Mouse (Mus musculus) forelimb bud, embryonic 11.5 days (tissue): ENCODE results near the gene Vps13d.

Experiments used
- DNase-seq: peaks from one replicate; pipeline ENCODE4 v3.0.0-alpha.2; 2012; ENCODE audit warnings: low read depth, low spot score

The Vps13d gene

DNA sequence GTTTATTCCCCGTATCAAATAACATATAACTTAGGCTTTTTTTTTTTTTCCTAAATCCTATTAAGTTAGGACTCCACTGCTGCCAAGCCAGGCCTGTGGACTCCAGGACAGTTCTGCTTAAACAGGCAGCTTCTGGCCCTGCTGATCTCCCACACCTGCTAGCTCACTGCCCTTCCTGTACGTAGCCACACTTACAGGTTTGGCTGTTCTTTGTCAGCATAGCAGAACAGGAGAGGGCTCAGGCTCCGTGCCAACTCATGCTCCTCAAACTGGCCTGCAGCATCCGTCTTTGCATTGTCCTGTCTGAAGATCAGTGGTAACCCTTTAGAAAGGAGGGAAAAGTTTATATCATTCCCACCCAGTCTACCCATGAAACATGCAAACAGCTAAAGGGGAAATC is 108.3 kb downstream of the Vps13d start:
- no peak for DNase-seq

DNA sequence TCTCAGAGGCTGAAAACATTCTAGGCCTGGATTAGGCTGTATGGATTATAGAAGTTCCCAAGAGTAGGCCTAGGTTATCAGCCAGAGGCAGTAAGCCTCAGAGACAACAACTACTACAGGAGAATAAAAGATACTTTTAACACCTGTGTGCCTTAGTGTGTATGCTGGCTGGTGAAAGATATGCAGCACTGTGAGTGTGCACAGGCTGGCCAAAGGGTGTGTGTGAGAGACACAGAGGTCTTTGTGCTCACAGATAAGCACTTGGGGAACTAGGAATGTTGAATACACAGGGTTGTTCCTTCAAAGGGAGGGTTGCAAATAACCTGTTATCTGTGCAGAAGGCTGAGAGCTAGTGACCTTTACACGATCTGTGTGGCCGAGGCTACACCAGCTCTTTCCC is 115.5 kb downstream of the Vps13d start:
- no peak for DNase-seq

DNA sequence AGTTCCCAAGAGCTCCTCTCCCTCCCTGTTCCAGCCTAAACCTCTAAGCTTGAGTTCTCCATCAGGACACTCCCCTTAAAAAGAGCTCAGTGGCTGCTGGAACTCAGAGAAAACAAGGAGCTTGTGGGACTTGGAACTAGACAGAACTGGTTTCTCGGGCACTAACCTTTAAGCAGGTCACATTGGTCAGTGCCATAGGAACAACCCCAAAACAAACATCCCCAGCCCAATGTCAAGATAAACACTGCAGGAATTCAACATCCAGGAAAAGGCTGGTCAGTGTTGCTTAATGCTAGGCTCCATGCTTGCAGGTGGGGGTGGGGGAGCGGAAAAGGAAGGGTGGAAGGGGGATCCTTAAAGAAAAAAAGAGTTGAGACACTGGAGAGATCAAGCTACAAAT is 120.5 kb downstream of the Vps13d start:
- DNase-seq, result no peak

DNA sequence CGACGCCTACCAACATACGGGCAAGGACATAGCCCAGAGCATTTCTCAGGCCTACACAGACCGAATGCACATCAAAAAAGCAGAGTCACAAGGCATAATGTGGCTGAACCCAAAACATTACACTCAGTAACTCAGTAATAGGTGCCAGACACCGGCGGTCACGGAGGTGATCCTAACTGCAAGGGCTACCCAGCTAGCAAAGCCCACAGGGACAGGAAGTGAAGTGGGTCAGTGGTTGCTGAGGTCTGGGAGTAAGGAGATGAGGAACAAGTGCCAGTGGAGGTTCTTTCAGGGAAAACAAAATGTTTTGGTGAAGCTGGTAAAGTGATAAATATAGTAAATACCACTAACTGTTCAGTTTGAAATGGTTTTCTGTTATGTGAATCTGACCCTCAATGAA is 121.1 kb downstream of the Vps13d start:
- DNase-seq, result no peak

- no peak for DNase-seq
These were observed 122.9 kb downstream of the Vps13d start for GRCm38 (mm10) chr4:145071942-145072341.

GRCm38 (mm10) chr4:145067019-145067680 is 127.7 kb downstream of the Vps13d start:
- peak; percentile 87 for DNase-seq

DNA sequence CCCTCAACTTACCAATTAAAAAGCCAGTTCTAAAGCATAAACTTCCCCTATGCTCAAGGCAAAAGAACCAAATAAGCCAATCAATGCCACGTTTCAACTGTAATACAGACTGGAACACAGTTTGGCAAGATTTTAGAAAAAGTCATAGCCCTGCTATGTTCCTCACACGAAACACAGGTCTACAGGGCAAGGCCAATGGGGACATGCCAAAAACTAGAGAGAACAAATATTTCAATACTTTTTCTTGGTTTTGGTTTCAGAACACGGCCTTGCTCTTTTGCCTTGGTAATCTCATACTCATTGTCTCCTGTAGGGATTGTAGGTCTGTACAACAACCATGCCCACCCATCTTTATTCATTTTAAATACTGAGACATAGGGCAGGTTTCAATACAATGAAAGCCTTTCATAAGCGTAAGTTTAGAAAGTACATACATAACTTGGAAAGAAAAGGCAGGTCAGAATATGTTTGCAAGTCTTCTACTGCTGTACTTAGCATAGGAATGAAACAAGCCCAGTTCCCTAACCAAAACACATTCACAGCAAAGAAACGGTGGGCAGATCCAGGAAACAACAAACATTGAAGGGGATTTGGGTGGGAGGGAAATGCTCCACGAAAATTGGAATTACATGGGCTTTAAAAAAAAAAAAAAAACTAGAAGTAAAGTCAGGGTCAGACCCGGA is 128.3 kb downstream of the Vps13d start:
- no peak for DNase-seq

GRCm38 (mm10) chr4:145058749-145059442 is 135.9 kb downstream of the Vps13d start:
- no peak for DNase-seq

- DNase-seq, result no peak
These were observed 138.5 kb downstream of the Vps13d start for GRCm38 (mm10) chr4:145056346-145056745.

GRCm38 (mm10) chr4:145055792-145056191 is 139.0 kb downstream of the Vps13d start:
- no peak for DNase-seq

DNA sequence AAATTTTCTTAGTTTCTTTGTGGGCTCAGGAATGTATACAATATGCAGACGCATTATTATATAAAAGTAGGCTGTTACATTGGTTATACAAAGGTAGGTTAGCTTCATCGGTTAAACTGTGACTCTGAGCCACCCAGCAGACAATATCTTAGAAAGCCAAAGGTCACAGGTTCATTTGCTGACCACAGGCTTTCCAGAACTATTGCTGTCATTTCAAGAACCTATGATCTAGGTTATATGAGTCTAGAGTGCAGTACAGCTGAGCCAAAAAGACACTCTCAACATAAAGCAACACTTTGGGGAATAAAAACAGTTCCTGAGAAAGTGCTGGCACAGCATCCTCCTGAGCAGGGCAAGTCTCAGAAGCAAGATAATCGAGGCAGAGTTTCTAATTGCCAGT is 140.4 kb downstream of the Vps13d start:
- no peak for DNase-seq

DNA sequence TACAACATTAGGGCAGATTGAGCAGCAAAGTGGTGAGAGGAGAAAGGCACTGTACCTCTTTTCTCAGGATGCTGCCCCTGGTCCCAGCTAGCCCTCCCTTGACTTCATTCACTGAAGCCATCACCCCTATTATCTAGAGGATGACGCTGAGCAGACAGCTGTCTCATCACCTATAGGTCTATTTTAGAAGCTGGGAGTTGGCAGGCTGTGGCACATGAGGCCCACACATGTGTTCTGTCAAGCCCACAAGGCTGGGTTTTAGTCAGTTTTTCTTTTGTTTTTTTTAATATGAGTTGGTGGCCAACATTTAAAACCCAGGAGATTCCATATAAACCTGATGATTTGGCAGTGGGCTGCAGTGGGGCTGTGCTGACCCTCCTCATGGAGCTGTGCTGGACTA is 142.1 kb downstream of the Vps13d start:
- no peak for DNase-seq

- DNase-seq, result no peak
These were observed 142.5 kb downstream of the Vps13d start for GRCm38 (mm10) chr4:145052282-145052681.

DNA sequence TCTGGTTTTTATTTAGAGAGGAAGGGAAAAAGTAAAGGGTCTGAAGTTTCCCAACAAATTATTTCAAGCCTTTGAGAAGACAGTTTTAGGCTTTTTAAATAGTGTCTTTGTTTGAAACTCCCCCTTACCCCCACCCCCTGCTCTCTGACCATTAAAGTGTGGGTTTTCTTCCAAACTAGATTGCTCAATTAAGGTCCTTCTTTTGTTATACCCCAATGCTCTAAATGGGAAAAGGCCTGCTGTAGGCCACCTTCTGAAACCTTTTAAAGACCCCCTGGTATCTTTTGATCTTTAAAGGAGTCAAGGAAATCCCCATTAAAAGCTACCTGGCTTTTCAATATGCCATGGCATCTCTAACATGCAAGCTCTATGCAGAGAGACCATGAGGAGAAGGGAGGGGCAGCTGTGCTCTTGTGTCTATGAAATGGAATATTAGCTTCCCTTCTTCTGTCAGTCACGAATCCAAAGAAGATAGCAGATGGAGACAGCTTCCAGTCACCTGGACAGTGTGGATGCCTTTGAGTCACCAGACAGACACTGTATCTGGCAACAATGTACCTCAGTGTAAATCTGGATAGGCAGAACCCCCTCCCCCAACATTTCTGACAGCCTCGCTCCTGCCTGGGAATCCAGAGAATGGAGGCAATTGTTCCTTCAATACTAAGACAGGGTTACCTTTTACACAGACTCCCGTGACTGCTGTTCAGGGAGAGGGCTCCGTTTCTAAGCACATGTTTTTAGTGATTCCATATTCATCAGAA is 143.4 kb downstream of the Vps13d start:
- peak; percentile 35 for DNase-seq

DNA sequence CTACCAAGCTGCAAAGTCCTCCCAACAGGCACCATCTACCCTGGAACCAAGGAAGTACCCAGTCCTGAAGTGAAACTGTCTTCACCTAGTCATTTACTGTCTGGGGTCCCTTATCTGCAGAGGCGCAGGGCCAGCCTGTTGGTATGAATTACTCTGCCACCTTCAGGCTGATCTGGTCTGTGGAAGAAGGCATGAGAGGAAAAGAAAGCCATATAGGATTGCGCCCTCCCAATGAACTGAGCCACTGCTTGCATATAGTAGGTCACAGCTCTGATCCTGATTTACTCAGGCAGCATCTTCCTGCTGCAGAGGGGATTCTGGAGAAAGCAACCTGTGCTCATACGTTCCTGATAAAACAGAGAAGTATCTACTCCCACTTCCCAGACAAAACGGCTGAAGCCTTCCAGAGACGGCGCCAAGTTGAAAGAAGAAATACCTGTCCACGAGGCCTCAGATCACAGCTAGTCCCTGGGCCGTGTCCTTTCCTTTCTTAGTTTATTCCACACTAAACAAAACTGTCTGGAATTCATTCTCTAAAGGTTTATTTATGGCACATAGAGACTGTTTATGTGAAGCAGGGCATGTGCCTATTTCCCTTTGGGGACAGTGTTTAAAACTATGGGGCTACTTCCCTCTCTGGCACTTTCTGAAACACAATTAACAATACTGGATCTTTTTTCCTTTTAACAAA is 144.1 kb downstream of the Vps13d start:
- peak; percentile 57 for DNase-seq

GRCm38 (mm10) chr4:145047964-145048363 is 146.8 kb downstream of the Vps13d start:
- DNase-seq, result no peak

DNA sequence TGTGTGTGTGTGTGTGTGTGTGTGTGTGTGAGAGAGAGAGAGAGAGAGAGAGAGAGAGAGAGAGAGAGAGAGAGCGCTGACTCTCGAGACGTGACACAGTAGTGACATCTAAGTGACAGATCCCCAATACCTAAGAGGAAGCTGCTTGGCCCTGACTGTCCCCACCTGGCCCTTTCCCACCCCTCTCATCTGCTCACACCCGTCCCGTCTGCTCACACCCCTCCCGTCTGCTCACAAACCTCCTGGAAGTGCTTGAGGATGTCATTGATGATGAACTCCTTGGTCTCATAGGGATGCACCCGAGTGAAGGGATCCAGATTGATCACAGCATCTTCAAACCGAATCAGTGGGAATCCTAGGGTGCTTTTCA is 148.8 kb downstream of the Vps13d start:
- DNase-seq, result no peak

GRCm38 (mm10) chr4:145045312-145046031 is 149.3 kb downstream of the Vps13d start:
- no peak for DNase-seq

GRCm38 (mm10) chr4:145041223-145041870 is 153.5 kb downstream of the Vps13d start:
- DNase-seq, result peak; percentile 21

- DNase-seq, result no peak
These were observed 157.0 kb downstream of the Vps13d start for GRCm38 (mm10) chr4:145037631-145038416.
